Mouse (Mus musculus): ENCODE measurements at regions not wholly inside any gene's neighbourhood (a gene's known extent, or its start where the extent isn't known, plus 50 kb on each side); places are given as distances from the start of the nearest gene placed in this dataset.

- DNase-seq = no peak
Measured at GRCm38 (mm10) chr12:69452986-69453385, 80.7 kb upstream of the Gm9887 start.

- DNase-seq = peak; percentile 69
Measured at GRCm38 (mm10) chr12:69451110-69451509, 78.9 kb upstream of the Gm9887 start.

GRCm38 (mm10) chr12:69447962-69448767 lies 75.9 kb upstream of the Gm9887 start:
- DNase-seq = peak; percentile 21

DNA sequence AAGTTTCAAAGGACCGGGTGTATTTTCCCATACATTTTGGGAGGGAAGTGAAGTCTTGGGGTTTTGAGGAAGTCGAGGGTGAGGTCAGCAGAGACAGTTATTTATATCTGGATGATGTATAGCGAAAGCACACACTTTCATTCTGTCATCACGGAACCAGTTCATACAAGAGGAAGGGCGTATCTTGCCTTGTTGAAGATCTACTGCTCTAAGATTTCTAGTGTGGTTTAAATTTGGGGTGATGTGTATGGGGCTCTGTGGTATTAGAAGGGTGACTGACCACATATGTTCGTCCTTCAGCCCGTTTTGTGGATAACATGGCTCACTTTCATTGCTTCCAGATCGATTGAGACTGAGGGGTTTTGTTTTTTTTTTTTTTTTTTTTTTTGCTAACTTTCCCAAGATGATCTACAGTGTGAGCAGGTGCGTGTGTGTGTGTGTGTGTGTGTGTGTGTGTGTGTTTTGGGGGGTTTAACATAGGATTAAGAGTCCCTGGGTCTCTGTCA lies 75.1 kb upstream of the Gm9887 start:
- DNase-seq = no peak

DNA sequence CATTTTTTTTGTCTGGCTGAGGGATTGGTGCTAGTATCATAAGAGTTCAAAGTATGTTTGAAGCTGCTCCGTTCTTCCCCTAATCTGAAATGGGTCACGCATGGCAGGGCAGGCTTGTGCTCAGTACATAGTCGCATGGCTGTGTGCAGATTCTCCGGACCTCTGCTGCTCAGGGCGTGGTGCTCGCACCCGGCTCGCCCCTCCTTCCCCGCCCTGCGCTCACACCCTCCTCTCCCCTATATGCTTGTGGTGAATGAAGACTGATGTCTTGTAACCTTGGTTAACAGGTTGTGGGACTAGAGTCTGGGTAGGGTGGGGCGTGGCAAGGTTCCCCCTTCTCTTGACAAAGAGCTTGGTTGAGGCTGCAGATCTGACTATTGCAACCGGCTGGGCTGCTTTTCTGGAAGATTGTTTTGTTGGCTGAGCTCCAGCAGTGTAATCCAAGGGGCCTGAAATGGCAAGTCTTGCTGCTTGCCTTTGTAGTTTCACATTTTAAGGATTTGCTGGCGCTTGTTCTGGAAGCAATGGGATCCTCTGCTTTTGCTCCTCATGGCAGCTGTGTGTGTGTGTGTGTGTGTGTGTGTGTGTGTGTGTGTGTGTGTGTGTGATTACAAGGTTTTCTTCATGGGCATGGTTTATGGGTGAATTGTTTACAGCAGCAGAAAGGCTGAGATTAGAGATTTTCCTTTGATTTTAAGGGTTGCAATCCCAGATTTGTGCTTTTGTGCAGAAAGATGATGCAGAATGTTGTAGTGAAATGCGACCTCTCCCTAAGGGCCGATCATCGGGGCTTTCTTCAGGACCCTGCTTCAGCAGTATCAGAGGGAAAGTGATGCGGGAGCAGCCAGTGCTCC lies 74.4 kb upstream of the Gm9887 start:
- peak; percentile 69 for DNase-seq

DNA sequence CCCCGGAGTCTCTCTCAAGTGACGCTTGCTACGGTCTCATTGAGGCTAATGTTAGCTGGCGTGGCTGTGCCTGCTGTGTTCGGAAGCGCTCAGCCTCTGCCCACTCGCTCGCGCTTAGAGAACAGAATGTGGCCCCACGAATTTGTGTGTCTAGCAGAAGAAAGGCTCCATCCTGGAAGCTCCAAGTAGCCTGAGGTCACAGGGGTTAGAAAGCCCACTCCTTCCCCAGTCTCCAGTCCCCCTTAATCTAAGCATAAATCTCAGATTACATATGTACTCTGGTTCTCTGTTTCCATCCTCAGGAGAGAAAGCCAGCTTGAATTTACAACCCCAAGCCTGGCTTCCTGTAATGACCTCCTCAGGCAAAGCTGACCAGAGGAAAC lies 73.8 kb upstream of the Gm9887 start:
- DNase-seq = no peak

- no peak for DNase-seq
Measured at GRCm38 (mm10) chr12:69442321-69442720, 70.1 kb upstream of the Gm9887 start.

DNA sequence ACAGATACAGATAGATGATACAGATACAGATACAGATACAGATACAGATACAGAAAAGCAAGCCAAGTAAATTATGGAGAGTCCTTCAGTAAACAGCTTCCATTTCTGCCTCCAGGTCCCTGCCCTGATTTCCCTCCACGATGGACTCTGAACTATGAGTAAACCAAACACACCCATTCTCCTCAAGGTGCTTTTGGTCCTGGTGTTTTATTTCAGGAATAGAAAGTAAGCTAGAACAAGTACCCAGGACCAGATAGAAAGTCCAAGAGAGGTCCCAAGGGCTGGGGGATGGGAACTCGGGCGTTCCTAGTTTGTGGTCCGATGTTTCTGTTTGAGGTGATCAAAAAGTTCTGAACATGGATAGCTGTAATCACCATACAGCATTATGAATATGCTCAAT lies 69.5 kb upstream of the Gm9887 start:
- DNase-seq = no peak

- DNase-seq = no peak
Measured at GRCm38 (mm10) chr12:69438271-69438670, 66.0 kb upstream of the Gm9887 start.

- DNase-seq = no peak
Measured at GRCm38 (mm10) chr12:69436839-69437501, 64.7 kb upstream of the Gm9887 start.

- no peak for DNase-seq
Measured at GRCm38 (mm10) chr12:69434315-69434714, 62.1 kb upstream of the Gm9887 start.

DNA sequence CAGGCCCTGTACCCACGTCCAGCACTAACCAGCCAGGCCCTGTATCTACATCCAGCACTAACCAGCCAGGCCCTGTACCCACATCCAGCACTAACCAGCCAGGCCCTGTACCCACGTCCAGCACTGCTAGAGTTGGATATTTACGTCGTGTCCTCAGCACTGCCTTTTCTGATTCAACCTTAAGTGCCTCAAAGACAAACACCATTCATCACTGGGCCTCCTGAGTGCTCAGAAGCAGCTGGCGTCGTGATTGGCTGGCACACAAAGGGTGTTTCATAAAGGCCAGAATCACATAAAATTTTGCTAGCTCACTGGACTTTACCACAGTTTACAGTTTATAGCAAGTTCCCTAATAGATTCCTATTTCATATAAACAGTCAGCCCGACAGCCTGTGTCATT lies 59.8 kb upstream of the Gm9887 start:
- no peak for DNase-seq

- no peak for DNase-seq
Measured at GRCm38 (mm10) chr12:69428108-69428507, 55.9 kb upstream of the Gm9887 start.

- DNase-seq = no peak
Measured at GRCm38 (mm10) chr12:69425610-69426009, 53.4 kb upstream of the Gm9887 start.

GRCm38 (mm10) chr12:69424971-69425370 lies 52.7 kb upstream of the Gm9887 start:
- DNase-seq = peak; percentile 26
